Mouse (Mus musculus) retina, postnatal 1 day (tissue): Measurements from ENCODE around the gene Slc35g3.
A peak's percentile ranks its signal among the peaks of the same experiment; 100 is the strongest.

ENCODE experiments used
- DNase-seq: peaks from one replicate; pipeline ENCODE4 v3.0.0-alpha.2; 2012

Gene Slc35g3

DNA sequence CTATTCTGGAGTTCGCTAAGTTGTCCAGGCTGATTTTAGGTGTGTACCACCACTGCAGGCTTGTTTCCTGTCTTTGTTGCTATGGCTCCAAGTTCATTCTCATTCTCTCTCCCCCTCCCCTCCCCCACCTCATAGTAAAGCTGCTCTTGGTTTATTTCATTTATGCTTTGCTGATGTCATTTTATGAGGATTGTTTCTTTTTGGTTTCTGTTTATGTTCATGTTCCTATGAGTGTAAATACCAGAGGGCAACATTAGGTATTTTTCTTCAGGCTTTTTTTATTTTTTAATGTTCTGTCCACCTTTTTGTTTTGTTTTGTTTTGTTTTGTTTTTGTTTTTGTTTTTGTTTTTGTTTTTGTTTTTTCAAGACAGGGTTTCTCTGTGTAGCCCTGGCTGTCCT lies at the start of gene Slc35g3:
Gene Slc35g3, minus strand, starts transcription at position 101 of the 400 bp plus-strand sequence.
- DNase-seq, result no peak

DNA sequence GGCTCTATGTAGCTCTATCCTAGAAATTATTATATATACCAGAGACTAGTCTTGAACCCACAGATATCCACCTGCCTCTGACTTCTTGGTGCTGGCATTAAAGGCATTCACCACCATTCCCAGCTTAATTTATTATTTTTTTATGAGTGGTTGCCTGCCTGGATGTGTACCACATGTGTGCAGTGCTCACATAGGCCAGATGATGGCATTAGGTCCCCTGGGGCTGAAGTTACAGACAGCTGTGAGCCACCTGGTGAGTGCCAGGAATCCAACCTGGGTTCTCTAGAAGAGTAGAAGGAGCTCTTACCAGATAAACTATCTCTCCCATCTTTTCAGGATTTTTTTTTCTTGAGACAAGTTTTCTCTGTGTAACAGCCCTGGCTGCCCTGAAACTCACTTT lies 48.5 kb upstream of the Slc35g3 start:
- DNase-seq, result no peak

DNA sequence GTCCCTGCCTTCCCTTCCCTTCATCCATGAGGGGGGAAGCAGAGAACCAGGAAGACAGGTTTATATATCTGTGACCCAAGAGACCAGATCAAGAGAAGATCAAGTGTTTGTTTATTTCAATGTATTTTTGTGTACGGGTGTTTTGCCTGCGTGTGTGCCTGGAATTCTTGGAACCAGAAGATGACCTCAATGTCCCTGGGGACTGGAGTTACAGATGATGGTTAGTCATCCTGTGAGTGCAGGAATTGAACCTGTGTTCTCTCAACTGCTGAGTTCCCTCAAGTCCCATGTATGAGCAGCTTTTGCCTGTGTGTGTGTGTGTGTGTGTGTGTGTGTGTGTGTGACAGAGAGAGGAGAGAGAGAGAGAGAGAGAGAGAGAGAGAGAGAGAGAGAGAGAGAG lies 45.9 kb upstream of the Slc35g3 start:
- DNase-seq, result no peak

DNA sequence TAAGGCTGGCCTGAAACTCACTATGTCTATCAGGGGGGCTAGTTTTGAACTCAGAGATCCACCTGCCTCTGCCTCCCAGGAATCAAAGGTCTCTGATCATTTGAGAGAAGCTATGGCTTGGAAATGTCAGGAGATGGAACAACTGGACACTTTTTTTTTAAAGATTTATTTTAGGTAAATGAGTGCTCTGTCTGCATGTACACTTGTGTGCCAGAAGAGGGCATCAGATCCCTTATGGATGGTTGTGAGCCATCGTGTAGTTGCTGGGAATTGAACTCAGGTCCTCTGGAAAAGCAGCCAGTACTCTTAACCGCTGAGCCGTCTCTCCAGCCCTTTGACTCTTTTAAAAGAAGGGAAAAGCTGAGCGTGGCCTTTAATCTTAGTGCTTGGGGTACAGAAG lies 44.6 kb upstream of the Slc35g3 start:
- no peak for DNase-seq

DNA sequence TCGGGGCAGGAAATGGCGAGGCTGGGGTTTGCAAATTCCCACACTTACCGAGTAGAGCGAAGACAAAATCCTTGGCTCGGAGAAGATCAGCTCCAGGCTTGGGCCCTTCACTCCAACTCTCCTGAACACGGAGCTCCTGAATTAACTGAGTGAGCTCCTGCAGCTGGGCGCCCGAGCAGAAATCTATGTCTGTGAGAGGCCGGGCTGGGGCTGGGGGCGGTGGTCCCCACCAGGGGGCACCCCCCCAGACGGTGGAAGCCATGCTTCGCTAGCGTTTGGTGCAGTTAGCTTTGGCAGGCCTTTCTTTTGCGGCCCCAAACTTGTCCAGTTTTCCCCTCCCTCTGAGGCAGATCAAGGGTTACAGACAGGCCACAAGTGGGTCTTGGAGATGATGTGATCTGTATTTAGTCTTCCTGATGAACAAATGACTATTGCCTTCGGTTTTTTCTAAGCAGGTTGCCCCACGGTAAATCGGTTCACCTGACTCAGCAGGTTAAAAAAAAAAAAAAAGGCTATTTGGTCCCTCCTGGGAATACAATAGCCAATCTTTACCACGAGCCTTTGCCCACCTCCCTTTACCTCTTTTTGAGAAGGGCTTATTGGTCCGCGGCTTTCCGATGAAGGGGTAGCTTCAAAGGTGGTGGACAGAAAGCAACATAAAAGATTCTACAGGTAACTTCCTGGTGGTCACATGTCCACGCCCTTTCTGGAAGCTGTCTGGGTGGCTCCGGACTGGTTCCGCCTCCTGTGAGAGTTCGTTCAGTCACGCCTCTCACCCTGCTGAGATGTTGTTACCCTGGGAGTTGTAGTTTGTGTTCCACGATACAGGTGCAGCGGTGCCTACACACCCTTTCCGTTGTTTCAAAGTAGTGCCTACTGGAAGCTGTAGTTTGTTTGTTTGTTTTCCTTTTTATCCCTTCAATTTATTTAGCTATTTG lies 43.5 kb upstream of the Slc35g3 start, which contains the start of gene Tmem102:
Gene Tmem102, minus strand, starts transcription at position 653 of the 938 bp plus-strand sequence.
- DNase-seq, result no peak

DNA sequence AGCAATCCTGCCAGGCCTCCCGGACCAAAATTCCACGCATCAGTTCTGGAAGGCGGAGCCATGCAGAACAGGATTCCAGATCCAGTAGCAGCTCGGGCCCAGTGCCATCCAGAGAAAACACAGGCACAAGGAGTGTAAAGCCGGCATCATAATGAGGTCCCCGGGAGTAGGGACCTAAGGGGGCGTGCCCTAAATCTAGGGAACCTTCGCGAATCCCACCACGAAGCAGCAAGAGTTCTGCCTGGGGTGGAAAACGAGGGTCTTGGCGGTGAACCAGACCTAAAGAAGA lies 42.8 kb upstream of the Slc35g3 start:
- peak; percentile 10 for DNase-seq

DNA sequence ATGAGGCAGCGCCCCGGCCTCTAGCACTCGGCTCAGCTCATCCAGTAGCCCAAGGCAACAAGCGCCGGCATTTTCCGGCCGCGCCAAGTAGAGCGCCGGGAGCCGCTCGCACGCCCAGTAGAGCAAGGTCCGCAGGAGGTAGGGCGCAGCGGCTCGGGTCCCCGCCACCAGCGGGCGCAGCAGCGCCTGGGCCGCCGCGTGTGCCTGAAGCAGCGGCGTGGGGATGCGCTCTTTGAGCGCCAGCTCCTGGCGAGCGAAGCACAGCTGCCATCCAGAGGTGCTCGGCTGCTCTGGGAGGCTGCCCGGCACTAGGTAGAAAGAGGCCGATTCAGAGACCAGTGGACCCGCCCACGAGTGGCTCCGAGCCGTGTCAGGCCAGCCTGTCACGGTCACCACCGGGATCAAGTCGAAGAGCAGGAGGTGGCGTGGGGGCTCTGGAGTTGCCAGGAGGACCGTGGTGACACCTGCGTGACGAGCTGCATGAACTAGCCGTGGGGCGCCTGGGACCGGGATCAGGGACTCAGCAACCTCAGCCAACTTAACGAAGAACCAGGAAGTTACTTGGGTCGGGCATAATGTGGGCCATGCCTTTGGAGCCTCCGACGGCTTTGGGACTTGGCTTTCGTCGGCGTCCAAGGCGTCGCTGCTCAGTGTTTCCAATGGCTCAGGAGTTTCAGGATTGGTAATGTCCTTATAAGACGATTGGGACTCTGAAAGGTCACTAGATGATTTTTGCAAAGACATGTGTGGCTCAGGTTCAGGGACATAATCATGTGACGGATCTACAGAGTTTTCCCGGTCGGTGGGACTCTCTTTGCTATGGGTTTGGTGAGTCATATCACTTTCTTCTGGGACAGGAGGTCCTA lies 42.3 kb upstream of the Slc35g3 start:
- peak; percentile 85 for DNase-seq

DNA sequence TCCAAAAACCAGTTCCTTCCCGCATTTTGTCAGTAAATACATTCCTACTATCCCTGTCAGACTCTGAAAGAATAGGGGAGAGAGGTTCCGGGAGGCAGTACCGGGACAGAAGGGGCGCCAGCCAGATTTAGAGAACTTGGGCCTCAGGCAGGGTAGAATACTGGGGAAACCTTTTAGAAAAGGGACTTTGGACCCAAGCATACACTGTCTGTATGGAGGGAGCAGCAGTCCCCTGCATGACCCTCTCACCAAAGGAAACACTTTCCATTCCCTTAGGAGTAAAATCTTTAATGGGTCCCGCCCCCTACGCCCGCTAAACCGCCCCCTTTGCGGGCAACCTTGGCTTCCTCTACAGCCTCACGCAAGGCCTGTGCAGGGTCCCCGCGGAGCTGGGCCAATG lies 41.6 kb upstream of the Slc35g3 start:
- no peak for DNase-seq

DNA sequence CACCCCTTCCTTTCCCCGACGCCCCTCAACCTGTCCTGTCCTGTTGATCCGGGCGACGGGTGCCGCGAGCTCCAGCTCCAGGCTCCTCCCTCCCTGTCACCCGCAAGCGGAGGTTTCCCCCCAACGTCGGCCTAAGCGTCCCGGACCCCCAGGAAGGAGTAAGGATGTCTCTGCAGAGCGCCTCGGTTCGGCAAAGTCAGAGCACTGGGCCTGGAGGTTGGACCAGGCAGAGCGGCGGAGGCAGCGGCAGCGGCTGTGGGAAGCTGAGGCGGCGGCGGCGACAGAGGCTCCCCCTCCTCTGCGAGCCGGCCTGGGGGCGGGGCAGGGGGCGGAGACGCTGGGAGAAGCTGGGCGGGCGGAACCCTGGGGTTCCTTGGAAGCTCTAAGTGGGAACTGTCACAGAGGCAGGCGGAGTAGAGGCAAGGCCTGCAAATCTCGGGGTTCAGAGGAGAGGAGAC lies 40.9 kb upstream of the Slc35g3 start:
- DNase-seq, result peak; percentile 89

DNA sequence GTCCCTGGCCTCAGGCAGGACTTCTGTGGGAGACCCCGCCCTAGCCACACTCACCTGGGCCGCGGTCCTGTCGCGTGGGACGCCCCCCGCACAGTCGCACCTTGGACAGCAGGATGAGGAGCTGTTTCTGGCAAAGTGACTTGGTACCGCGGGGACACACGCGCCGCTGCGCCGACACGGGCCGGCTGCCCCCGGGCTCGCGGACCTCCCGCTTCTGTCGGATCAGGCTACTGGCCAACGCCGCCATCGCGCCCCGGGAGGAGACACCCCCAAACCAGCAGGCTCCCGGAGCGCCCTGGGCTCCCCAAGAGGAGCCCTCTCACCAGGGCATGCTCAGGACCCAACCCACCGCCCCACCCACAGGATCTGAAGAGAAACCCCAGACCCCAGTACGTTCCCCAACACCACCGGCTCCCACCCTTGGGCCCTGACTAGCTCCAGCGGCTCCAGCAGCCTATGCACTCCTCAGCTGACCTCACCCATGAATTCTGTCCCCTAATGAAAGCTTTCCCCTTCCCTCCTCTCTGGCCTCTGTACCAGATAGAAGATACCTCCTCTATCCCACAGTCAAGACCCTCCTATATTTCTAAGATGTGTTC lies 39.7 kb upstream of the Slc35g3 start, which contains the start of gene Fgf11:
Gene Fgf11, minus strand, starts transcription at position 479 of the 599 bp plus-strand sequence.
- no peak for DNase-seq

DNA sequence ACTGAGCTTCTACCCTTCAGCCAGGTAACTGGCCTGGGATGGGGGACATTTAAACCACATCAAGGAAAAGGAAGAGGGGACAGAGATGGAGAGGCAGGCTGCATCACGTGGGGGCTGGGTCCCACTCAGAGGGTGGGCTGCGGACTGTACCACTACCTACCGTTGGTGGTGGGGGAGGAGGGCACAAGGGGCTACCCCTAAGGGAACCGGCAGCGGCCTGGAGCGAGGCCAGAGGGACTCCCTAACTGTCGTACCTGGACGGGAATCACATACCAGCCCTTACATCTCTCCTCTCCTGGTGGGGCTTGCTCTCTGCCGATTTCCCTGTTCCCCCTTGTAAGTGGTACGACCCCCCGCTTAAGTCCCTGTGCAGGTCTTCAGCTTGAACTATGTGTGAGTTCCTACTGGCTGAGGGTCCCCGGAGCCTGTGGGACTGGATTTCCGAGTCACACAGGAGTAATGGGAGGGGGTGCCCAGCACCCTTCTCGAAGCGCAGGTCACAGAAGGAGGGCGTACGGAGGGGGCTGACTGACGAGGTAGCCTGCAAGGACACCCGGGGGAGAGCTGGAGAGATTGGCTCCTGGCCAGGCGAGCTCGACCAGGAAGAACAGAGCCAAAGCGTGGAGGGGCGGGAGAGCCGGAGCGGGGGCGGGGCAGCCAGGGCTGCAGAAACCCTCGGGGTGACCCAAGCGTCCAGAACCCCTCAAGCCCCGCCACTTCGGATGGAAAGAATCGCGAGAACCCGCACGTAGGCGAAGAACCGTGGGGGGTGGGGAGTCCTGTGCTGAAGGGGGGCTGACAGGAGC lies 38.8 kb upstream of the Slc35g3 start:
- peak; percentile 95 for DNase-seq

DNA sequence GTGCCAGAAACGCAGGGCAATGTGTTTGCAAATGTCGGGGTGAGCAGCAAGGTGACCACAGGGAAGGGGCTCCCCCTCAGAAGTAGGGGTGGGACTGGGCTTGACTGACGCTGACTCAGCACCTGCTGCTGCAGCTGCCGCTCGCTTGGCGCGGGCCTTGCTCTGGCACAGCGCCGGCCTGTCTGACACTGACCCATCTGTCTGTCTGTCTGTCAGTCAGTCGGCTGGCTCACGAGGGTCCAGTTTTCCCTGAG lies 38.3 kb upstream of the Slc35g3 start:
- DNase-seq, result no peak

DNA sequence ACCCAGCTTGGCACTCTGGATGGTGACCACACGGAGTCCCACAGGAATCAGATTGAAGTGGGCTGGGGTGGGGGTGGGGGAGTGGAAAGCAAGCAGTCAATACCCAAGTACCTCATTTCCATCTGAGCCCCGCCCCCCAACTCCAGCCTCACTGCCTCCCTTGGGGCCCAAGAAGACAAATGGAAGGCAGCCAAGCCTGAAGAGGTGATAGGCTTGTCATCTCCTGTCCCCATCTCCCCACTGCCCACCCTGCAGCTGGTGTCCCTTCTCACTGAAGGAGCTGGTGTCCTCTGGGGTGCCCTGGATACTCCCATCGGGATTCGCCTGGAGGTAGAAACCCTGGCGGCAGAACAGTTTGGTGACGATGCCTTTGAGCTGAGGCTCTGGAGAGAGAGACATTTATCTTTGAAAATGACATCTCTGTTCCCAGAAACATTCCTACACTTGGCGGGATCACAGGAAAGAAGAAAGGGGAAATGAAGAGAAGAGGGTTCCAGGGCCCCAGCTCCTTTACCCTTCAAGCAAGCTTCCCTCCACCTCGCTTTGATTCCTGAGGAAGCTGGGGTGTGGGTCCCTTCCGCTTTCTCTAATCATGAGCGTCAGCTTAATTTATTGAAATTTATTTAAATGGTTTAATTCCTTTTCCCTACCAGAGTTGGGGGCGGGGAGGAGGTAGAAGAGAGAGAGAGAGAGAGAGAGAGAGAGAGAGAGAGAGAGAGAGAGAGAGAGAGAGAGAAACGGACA lies 37.8 kb upstream of the Slc35g3 start:
- DNase-seq, result peak; percentile 71

DNA sequence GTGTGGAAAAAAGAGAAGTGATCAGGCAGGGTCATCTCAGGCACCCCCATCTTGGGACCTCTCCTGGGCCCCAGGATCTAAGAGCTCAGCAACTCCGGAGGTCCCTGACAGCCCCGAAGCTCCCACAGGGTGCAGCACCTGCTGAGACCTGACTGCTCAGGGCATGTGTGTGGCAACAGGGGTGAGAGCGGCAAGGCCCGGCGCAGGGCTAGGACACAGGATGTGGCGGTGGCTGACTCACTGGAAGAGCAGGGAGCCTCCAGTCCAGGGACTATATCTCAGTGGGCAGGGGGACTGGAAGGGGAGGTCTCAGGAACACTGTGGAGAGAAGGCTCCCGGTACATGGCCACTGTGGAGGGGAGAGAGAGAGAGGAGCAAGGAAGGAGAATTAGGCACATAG lies 36.2 kb upstream of the Slc35g3 start:
- no peak for DNase-seq

DNA sequence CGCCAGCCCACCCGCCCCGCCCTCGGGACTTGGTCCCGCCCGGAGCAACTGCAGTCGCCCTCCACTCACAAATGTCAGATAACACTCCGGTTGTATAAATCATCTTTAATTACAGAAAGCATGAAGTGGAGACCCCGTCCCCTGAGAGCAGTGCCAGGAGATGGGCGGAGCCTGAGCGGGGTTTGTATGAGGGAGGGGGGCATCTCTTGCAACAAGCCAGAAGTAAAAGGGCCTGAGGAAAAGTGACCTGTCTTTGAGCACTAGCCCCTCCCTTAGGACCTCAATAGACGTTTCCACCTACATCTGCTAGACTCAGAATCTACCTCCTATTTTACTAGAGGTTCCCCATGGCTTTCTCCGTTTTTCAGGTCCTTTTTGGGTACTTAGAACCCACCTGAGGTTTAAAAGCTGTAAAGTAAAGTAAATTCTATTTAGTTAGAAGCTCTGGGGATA lies 34.2 kb upstream of the Slc35g3 start:
- peak; percentile 35 for DNase-seq

DNA sequence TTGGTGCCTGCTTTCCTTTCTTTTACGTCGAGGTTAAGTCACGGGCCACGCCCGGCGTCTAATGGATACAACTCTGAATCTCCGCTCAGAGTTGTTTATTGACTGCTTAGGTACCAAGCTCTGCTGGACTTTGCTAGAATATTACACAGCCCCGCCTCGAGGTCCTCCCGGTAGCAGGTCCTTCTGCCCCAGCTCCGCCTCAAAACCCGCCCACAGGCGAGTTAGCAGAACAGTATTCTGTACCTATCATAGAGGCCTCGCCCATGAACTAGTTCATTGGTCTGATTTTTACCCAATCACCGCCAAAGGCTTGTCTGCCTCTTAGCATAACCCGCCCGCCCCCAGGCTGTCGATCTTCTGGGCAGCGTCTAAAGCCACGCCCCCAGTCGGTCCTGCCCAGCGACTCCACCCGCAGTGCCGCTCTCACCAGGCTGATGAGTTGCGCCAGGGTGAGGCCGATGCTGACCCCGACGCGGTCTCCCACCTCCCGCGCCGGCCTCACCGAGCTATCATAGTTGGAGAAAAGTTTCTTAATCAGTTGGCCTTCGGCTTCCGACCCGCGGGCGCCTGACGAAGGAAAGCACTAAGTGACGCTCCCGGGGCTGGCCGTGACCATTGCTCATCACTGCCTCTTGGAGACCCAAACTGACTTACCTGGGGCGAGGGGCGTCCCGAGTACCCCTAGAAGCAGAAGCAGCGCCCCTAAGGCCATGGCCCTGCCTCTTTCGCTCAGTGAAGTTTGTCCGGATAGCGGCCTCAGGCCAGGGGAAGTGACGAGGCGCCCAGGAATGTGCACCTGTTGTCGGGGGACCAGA lies 33.6 kb upstream of the Slc35g3 start, which contains the start of gene Chrnb1:
Gene Chrnb1, minus strand, starts transcription at position 776 of the 815 bp plus-strand sequence.
- peak; percentile 98 for DNase-seq

DNA sequence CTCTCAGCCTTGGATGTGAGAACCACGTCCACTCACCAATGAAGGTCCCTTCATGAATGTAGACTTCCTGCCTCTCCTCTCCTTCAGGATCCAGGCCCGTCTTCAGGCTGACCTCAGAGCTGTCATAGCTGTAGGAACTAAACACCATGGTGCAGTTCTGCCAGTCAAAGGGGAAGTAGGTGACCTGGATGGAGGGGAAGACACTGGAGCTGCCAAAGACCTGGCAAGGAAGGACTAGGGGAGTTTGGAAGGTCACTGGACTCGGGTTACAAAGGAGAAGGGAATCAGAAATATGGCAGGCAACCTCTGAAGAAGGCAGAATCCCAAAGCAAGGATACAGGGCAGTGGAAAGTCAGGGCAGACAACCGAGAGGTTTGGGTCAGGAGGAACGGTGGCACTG lies 31.7 kb upstream of the Slc35g3 start:
- DNase-seq, result no peak

DNA sequence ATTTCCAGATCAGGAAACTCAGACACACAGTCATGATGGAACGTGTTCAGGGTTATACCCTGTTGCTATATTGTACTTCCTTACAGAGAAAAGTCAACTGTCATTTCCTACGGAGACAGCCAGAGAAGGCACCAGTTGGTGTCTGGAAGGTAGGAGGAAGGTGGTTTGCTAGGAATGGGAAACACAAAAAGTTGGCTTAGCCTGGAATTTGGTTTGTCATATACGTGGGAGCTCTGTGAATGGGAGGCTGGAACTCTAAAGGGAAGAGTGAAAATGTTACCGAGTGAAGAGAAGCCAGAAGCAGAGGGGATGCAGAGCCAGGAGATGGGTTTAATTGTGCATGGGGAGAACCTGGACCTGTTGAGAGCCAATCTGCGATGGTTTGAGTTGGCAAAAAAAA lies 29.7 kb upstream of the Slc35g3 start:
- no peak for DNase-seq

DNA sequence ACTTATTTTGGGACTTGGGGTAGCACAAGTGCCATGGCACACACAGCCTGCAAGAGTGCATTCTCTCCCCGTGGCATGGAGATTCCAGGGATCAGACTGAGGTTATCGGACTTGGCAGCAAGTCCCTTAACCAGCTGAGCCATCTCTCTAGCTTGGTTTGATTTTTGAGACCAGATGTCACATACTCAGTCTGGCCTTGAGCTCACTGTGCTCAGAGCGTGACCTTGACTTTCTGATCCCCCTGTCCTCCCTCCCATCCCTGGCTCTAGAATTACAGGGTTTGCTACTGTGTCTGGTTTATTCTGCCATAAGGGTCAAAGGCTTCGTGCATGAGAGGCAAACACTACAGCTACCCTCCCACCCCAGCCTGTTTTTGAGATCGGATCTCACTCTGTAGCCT lies 27.7 kb upstream of the Slc35g3 start:
- DNase-seq, result no peak

DNA sequence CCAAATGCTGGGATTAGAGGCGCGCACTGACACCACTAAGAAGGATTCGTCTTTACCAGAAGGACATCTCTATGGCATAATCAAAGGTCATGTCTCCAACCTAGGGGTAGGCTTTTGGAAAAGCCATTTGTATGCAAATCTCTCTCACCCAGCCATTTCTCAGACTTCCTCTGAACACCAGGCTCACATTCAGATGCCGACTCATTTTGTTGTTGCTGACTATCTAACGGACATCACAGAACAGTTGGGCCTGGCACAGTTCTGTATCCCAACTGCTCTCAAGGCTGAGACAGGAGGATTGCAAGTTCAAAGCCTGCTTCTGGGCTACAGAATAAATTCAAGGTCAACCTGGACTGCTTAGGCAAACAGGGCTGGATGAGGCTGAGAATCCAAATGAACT lies 25.5 kb upstream of the Slc35g3 start:
- DNase-seq, result no peak

DNA sequence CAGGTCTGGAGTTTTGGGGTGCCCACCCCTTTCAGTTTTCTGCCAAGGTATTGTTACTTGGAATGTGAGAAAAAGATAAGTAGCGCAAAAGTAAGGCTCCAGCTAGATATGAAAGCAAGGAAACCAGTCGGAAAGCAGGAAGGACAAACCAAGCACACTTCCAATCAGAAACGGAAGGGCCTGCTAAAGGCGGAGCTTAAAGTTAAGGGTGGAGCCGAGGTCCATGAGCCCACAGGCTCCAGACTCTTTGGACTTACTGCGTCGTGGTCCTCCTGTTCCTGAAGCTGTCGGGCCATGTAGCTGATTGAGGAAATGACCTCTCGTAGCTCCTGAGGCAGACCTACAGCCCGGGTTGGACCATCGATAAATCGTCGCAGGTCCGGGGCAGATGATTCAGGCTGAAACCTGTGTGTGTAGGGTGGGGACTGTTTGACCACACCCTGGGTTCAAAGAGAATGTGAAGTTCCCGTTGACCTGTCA lies 23.1 kb upstream of the Slc35g3 start:
- DNase-seq, result no peak
